Mouse (Mus musculus): ENCODE results near the gene Gm10837.

Gm10837 gene

DNA sequence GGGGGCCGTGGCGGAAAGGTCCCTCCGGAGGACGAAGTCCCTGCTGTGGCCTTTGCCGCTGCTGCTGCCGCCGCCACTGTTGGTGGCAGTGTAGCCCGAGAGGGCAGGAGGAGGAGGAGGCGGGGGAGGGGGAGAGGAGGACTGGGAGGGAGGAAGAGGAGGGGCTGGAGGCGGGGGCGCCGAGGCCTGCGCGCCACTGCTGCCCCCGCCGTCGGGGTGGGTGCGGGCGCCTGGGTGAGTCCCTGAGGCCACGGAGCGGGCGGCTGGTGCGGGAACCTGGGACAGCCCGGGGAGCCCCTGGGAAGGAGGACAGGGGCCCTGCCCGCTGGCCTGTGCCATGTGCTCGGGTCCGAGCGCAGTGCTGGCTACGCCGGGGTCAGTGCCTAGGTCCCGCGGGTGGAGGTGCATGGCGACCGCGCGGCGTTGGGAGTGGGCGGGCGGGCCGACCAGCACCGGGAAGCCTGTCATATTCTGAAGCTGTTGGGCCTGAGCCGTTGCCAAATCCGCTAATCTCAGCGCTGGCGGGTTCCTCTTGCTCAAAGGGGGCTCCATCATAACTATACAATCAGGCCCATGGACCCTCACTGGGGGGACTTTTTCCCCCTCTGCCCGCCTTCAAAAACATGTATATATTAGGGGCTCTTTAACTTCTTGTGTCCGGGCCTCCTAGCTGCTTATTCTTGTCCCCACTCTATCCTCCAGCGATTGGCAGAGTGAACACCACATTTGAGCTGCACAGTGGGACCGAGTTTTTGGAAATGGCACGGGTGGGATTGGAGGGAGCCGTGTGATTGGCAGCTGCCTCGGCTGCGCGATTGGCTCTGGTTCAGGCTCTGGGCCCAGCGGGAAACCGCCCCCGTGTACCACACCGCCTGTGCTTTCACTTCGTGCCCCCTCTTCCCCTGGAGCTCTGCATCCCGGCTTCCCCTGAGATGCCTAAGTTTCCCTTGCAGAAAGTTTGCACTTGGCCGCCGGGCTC, 25.3 kb upstream of the Gm10837 start, which contains the start of gene Zic5:
TSS of gene Zic5 (minus strand) at position 915 of the 979 bp plus-strand sequence.
- DNase-seq (ENCODE audit: low spot score): peak; percentile 42

DNA sequence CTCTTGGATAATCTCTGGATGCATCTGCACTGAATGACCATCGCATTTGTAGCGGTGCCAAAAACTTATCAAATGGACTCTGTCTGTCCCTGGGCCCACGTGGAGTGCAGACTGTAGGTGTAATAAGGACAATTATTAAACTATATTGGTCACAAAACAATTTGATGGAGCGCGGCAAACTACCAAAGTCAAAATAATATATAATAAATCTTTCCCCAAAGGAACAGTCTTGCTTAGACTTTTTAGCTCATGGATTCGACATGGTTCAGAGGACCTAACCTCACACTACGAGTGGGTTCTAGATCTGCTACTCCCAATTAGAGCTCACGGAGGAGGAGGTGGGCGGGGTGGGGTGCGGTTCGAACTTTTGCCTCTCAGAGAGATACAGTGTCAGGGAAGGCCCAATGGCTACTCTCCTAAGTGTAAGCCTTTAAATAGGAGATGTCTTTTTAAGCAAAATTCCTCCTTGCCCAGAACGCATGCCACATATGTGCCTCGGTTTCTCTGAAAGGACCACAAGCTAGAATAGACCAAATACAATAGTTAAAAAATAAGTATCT, 24.4 kb upstream of the Gm10837 start:
- DNase-seq (ENCODE audit: low spot score): no peak

GRCm38 (mm10) chr14:122466756-122467362, 23.5 kb upstream of the Gm10837 start:
- DNase-seq (ENCODE audit: low spot score): no peak

- DNase-seq (ENCODE audit: low spot score): no peak
Measured at GRCm38 (mm10) chr14:122467926-122468841, 22.2 kb upstream of the Gm10837 start.

DNA sequence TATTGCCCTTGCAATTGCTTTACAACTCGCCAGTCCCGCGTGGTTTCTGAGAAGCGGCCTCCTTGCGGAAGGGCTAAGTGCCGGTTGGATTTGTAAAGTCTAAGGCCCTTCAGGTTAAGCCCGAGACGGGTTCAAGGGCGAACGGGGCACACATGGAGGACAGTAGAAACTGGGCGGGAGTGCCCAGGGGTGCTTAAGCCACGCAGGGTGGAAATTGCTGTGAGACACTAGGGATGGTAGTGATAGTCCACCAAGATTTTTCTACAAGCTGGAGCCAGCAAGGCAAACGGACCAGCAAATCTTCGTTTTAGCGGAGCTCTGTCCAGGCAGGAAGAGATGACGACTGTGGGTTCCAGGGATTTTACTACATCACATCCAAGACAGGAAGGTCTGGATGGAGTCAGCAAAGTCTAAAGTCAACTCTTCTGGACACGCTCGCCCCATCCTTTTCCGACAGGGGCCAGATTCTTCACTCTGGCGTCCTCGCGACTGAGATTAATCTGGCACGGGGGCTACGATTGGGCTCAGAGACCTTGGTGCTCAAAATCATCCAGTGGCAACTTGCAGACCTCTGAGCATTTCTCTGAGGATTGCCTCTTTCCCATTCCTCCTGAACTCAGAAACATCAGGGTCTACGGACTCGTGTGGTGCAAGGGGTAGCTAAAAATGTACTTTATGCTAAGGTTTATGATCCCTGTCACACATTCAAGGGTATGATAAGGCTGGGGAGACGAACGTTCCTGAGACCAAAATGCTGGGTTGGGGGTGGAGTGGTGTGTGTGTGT, 21.2 kb upstream of the Gm10837 start:
- DNase-seq (ENCODE audit: low spot score): no peak

DNA sequence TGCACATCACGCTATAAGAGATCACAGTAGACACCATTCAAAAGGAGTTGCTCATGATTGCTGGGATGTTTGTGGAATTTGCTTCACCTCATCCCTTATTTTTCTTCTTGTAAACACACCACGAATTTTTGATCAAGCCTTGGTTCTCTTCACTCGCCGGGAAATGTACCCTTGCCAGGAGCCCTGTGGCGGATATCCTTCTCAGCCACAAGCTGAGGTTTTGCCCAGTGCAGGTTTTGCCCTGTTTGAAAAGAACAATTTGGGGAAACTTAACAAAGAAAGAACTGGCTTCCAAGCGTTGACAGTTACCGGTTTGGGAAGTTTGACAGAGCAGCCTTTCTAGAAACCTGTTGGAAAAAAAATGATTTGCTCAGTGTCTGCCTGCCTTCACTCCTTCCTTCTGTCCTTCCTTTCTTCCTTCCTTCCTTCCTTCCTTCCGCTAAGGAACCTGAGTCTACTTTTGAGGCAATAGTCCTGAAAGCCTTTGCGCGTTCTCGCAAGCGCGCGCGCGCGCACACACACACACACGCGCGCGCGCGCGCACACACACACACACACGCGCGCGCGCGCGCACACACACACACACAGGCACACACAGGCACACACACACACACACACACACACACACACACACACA, 18.8 kb upstream of the Gm10837 start:
- DNase-seq (ENCODE audit: low spot score): no peak

DNA sequence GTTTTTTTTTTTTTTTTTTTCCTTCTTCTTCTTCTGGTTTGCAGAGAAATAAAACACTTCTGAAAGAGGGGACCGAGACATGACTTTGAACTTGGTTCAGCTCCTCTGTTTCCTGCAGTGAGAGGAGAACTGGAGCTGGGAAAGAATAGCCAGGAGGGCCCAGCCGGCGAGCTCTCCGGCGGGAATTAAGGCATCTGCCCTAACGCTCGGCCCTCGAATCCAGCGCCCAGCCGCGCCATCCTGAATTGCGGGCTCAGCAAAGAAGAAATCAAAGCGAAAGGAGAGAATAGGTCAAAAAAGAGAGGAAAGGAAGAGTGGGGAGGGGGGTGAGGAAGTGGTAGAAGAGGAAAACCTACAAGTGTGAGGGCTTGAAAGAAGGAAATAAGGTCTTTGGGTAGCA, 18.2 kb upstream of the Gm10837 start:
- DNase-seq (ENCODE audit: low spot score): no peak

GRCm38 (mm10) chr14:122472647-122473046, 17.7 kb upstream of the Gm10837 start:
- no peak for DNase-seq (ENCODE audit: low spot score)

DNA sequence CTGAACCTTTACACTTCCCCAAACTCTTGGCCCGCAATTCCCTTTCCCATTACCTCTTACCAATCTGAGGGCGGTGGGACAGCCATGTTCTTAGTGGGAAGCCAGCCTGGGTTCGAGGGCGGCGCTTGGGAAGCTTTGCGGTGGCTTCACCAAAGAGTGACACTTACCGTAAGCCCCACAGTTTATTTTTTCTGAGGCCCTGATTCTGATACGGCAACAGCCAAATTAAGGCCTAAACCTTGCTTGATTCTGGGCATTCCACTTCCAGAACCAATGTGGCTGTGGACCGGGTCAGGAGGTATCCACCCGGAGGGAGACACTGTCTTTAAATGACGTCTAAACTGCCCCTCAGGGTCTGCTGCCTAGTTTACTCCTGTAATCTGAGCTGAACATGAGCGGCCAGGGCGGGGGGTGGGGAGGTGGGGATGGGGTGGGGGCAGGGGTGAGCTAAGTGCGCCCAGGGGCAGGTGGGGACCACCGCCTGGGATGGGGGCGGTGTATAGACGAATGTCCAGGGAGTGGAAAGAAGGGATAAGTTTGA, 17.1 kb upstream of the Gm10837 start:
- DNase-seq (ENCODE audit: low spot score): no peak

- peak; percentile 44 for DNase-seq (ENCODE audit: low spot score)
Measured at GRCm38 (mm10) chr14:122474041-122474890, 16.1 kb upstream of the Gm10837 start.

GRCm38 (mm10) chr14:122474891-122475556, 15.4 kb upstream of the Gm10837 start, which contains the start of gene Zic2:
Gene Zic2 (plus strand): TSS chr14:122475435.
- DNase-seq (ENCODE audit: low spot score): peak; percentile 42

DNA sequence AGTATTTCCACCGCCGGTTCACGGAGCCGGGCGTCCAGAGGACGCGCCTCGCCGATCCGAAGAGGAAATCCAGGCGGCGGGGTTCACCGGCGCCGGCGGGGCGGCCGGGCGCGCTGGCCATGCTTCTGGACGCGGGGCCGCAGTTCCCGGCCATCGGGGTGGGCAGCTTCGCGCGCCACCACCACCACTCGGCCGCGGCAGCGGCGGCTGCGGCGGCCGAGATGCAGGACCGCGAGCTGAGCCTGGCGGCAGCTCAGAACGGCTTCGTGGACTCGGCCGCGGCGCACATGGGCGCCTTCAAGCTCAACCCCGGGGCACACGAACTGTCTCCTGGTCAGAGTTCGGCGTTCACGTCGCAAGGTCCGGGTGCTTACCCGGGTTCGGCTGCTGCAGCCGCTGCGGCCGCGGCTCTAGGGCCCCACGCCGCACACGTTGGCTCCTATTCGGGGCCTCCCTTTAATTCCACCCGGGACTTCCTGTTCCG, 14.8 kb upstream of the Gm10837 start:
- no peak for DNase-seq (ENCODE audit: low spot score)

DNA sequence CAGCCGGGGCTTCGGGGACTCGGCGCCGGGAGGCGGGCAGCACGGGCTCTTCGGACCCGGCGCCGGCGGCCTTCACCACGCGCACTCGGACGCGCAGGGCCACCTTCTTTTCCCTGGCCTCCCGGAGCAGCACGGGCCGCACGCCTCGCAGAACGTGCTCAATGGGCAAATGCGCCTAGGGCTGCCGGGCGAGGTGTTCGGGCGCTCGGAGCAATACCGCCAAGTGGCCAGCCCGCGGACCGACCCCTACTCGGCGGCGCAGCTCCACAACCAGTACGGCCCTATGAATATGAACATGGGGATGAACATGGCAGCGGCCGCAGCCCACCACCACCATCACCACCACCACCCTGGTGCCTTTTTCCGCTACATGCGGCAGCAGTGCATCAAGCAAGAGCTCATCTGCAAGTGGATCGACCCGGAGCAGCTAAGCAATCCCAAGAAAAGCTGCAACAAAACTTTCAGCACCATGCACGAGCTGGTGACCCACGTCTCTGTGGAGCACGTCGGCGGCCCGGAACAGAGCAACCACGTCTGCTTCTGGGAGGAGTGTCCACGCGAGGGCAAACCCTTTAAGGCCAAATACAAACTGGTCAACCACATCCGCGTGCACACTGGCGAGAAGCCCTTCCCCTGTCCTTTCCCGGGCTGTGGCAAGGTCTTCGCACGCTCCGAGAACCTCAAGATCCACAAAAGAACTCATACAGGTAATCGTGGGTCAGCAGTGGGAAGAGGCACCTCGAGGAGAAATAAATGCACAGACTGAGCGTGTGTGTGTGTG, 14.2 kb upstream of the Gm10837 start:
- no peak for DNase-seq (ENCODE audit: low spot score)

- no peak for DNase-seq (ENCODE audit: low spot score)
Measured at GRCm38 (mm10) chr14:122476822-122477215, 13.6 kb upstream of the Gm10837 start.

- no peak for DNase-seq (ENCODE audit: low spot score)
Measured at GRCm38 (mm10) chr14:122477261-122477671, 13.1 kb upstream of the Gm10837 start.

GRCm38 (mm10) chr14:122477971-122478573, 12.3 kb upstream of the Gm10837 start:
- no peak for DNase-seq (ENCODE audit: low spot score)

DNA sequence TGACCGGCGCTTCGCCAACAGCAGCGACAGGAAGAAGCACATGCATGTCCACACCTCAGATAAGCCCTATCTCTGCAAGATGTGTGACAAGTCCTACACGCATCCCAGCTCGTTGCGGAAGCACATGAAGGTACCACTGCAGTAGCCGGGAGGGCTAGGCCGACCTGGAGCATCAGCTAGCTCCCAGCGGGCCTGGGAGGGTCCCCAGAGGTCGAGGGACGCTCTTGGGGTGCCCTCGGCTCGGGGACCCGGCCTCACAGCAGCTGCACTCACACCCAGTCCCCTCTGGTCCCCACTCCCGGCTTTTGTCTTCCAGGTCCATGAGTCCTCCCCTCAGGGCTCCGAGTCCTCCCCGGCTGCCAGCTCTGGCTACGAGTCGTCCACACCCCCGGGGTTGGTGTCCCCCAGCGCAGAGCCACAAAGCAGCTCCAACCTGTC, 11.8 kb upstream of the Gm10837 start:
- no peak for DNase-seq (ENCODE audit: low spot score)

All from layer of hippocampus, adult 11-12 months (tissue).